Comparison of ENCODE assay signal across 16 mouse cellular contexts in genomic region chr10:77442250-77442649, GRCm38 (mm10). TPM values are rescaled to one million over a fixed set of nuclear protein-coding genes. Genes with fewer than 3 reads are reported as not detected.
DNase-seq lines count a peak whose midpoint lies in the region; ATAC-seq and TF ChIP-seq lines count a peak whose summit lies in the region.
"Had no signal": no experiment of that assay in that cellular context is flagged by ENCODE, and none has a peak within 500 bp of the region (broad histone marks: within the 10 kb centered on the region; RNA-seq: fewer than 3 reads in every experiment).

No protein-coding gene starts in this region.

- H3K9ac ChIP-seq in heart, adult 2 months (ENCODE audit: low read depth, low read length), result no peak overlapping the region
- no peak overlapping the region for H3K9ac ChIP-seq in kidney, embryonic 16.5 days (replicated peaks; ENCODE audit: low read length)
- no peak overlapping the region for H3K9ac ChIP-seq in midbrain, embryonic 11.5 days (ENCODE audit: low read length)
- H3K9ac ChIP-seq in midbrain, embryonic 14.5 days (replicated peaks; ENCODE audit: low read length), result no peak overlapping the region
- H3K9ac ChIP-seq: forebrain, embryonic 12.5 days; kidney, embryonic 15.5 days; limb, embryonic 13.5 days; midbrain, embryonic 13.5 days had no signal

- H3K4me2 ChIP-seq in kidney, embryonic 16.5 days (replicated peaks; ENCODE audit: low read depth, low read length), result no peak overlapping the region
- no peak overlapping the region for H3K4me2 ChIP-seq in midbrain, embryonic 11.5 days
- no peak overlapping the region for H3K4me2 ChIP-seq in midbrain, embryonic 14.5 days (ENCODE audit: low read length)
- H3K4me2 ChIP-seq: forebrain, embryonic 12.5 days; kidney, embryonic 15.5 days; limb, embryonic 13.5 days; midbrain, embryonic 13.5 days had no signal

- no peak for ATAC-seq in kidney, embryonic 16.5 days (ENCODE audit: low FRiP score, low TSS enrichment)
- ATAC-seq in midbrain, embryonic 11.5 days (ENCODE audit: low FRiP score), result no peak
- ATAC-seq in midbrain, embryonic 14.5 days (ENCODE audit: low FRiP score, low TSS enrichment), result no peak
- ATAC-seq: hindbrain, postnatal 0 days; midbrain, embryonic 13.5 days had no signal

- H3K36me3 ChIP-seq in heart, adult 2 months (ENCODE audit: control insufficient read depth, insufficient read depth, low read length), result no peaks in the 10 kb centered on the region; the same call in 1 of the 2 replicates
- no peaks in the 10 kb centered on the region for H3K36me3 ChIP-seq in kidney, embryonic 16.5 days (ENCODE audit: insufficient read depth, low read length)
- no peaks in the 10 kb centered on the region for H3K36me3 ChIP-seq in midbrain, embryonic 11.5 days (ENCODE audit: control insufficient read depth, insufficient read depth, low read length)
- no peaks in the 10 kb centered on the region for H3K36me3 ChIP-seq in midbrain, embryonic 14.5 days (ENCODE audit: control insufficient read depth, insufficient read depth, low read length)
- H3K36me3 ChIP-seq: forebrain, embryonic 12.5 days; kidney, embryonic 15.5 days; limb, embryonic 13.5 days; midbrain, embryonic 13.5 days had no signal

- 81% methylated on average over 4 of the region's 4 CpGs for WGBS in heart, adult 2 months
- 75% methylated on average over 4 of the region's 4 CpGs for whole genome bisulfite sequencing in kidney, embryonic 16.5 days
- WGBS in midbrain, embryonic 11.5 days, result 78% methylated on average over 4 of the region's 4 CpGs
- 79% methylated on average over 4 of the region's 4 CpGs for WGBS in midbrain, embryonic 14.5 days

- no peaks in the 10 kb centered on the region for H3K79me2 ChIP-seq in heart, adult 2 months (replicated peaks; ENCODE audit: control insufficient read depth, insufficient read depth, low read length)

- no peak for DNase-seq in heart, adult 2 months
- DNase-seq in heart, postnatal 25 days (ENCODE audit: low spot score), result no peak
- peak; percentile 80 for DNase-seq in kidney, adult 9 months
- DNase-seq in midbrain, embryonic 11.5 days (ENCODE audit: low spot score, missing footprints), result peak; percentile 28
- DNase-seq in midbrain, embryonic 14.5 days, result no peak
- no peak for DNase-seq in adrenal gland, adult 8-10 months
- DNase-seq: cerebellum, adult 11 months; cerebellum, postnatal 25 days; thymus, adult 2 months had no signal

- TF ChIP-seq POLR2A in heart, adult 2 months (IDR thresholded peaks at IDR 0.05; ENCODE audit: insufficient read depth, low read depth, low read length), result no peak

- no peak for TF ChIP-seq EP300 in heart, adult 2 months (IDR thresholded peaks at IDR 0.05; ENCODE audit: insufficient read depth, low read depth, low read length)

- peaks cover 7% of the 10 kb centered on the region; the same call in 1 of the 2 replicates for H3K9me3 ChIP-seq in kidney, embryonic 16.5 days (ENCODE audit: low read length)
- peaks cover 4% of the 10 kb centered on the region; the same call in 1 of the 2 replicates for H3K9me3 ChIP-seq in midbrain, embryonic 11.5 days (ENCODE audit: control insufficient read depth, low read length)
- H3K9me3 ChIP-seq in midbrain, embryonic 14.5 days (ENCODE audit: control insufficient read depth, low read length), result 0 out of 2 replicates have a peak, but pooled peaks cover 2% of the 10 kb centered on the region
- H3K9me3 ChIP-seq: kidney, embryonic 15.5 days; midbrain, embryonic 13.5 days had no signal

- H3K4me1 ChIP-seq in heart, adult 2 months (ENCODE audit: control insufficient read depth, insufficient read depth, low read length), result peaks cover 4% of the 10 kb centered on the region
- H3K4me1 ChIP-seq in kidney, embryonic 16.5 days (ENCODE audit: insufficient read depth, low read length), result peaks cover 17% of the 10 kb centered on the region
- H3K4me1 ChIP-seq in midbrain, embryonic 11.5 days (ENCODE audit: control insufficient read depth, insufficient read depth, low read length), result no peaks in the 10 kb centered on the region
- no peaks in the 10 kb centered on the region for H3K4me1 ChIP-seq in midbrain, embryonic 14.5 days (ENCODE audit: control insufficient read depth, insufficient read depth, low read length)
- H3K4me1 ChIP-seq: forebrain, embryonic 12.5 days; midbrain, embryonic 13.5 days had no signal

- peak overlapping the region; percentile 84 for H3K27ac ChIP-seq in heart, adult 2 months
- no peak overlapping the region for H3K27ac ChIP-seq in kidney, embryonic 16.5 days (ENCODE audit: low read length)
- no peak overlapping the region for H3K27ac ChIP-seq in midbrain, embryonic 11.5 days (ENCODE audit: low read depth, low read length)
- no peak overlapping the region for H3K27ac ChIP-seq in midbrain, embryonic 14.5 days (replicated peaks; ENCODE audit: low read depth, low read length)
- H3K27ac ChIP-seq: forebrain, embryonic 12.5 days; hindbrain, postnatal 0 days; kidney, embryonic 15.5 days; limb, embryonic 13.5 days; macrophage; midbrain, embryonic 13.5 days had no signal

- H3K4me3 ChIP-seq in heart, adult 2 months, result no peak overlapping the region
- H3K4me3 ChIP-seq in kidney, embryonic 16.5 days (ENCODE audit: low read length), result no peak overlapping the region
- H3K4me3 ChIP-seq in midbrain, embryonic 11.5 days (ENCODE audit: low read depth, low read length), result no peak overlapping the region
- H3K4me3 ChIP-seq in midbrain, embryonic 14.5 days (replicated peaks; ENCODE audit: low read depth, low read length), result no peak overlapping the region
- H3K4me3 ChIP-seq: forebrain, embryonic 12.5 days; kidney, embryonic 15.5 days; limb, embryonic 13.5 days; midbrain, embryonic 13.5 days had no signal

- 0 out of 2 replicates have a peak, but pooled peaks have one; percentile 11 for TF ChIP-seq CTCF in heart, adult 2 months (IDR thresholded peaks at IDR 0.05)

- no peaks in the 10 kb centered on the region for H3K27me3 ChIP-seq in heart, adult 2 months (ENCODE audit: control insufficient read depth, insufficient read depth, low read length)
- no peaks in the 10 kb centered on the region for H3K27me3 ChIP-seq in kidney, embryonic 16.5 days (ENCODE audit: insufficient read depth, low read length)
- no peaks in the 10 kb centered on the region for H3K27me3 ChIP-seq in midbrain, embryonic 11.5 days (ENCODE audit: control insufficient read depth, insufficient read depth, low read length)
- H3K27me3 ChIP-seq in midbrain, embryonic 14.5 days (ENCODE audit: control insufficient read depth, insufficient read depth, low read length), result no peaks in the 10 kb centered on the region
- H3K27me3 ChIP-seq: forebrain, embryonic 12.5 days; kidney, embryonic 15.5 days; limb, embryonic 13.5 days; midbrain, embryonic 13.5 days had no signal

- intact Hi-C loops in heart, adult 2 months (cut with DNase I), result no loop called here
- intact Hi-C loops in heart, postnatal 25 days (cut with DNase I), result no loop called here

RNA-seq across cellular contexts. Expression of gene Adarb1, which starts 24.2 kb away (rescaled TPM):
- total RNA-seq in heart, adult 2 months (2021), result 10 to 100 TPM; 17.1 to 17.2 TPM
- polyA plus RNA-seq in heart, adult 2 months (2012; rRNA removed), result 11.4 and 17.2 TPM in 2 replicates
- total RNA-seq in heart, postnatal 25 days (2021), result 10 to 100 TPM; 16.7 to 19.7 TPM
- 7.9 and 8.7 TPM in 2 replicates for polyA plus RNA-seq in kidney, embryonic 16.5 days (2015; fragmentation: Nextera tagmentation; extraction: Ambion mirVana)
- polyA plus RNA-seq in midbrain, embryonic 11.5 days (2014; fragmentation: Nextera tagmentation; extraction: Ambion mirVana), result 5.8 and 7.4 TPM in 2 replicates
- polyA plus RNA-seq in midbrain, embryonic 14.5 days (2014; fragmentation: Nextera tagmentation; extraction: Ambion mirVana), result 12.1 and 14.4 TPM in 2 replicates
- total RNA-seq in adrenal gland, adult 8-10 months (2022), result 10 to 100 TPM; 17.2 to 74.1 (median 37.1) TPM

Comparison
In these comparisons a context has a peak if more than half of its experiments do, and no peak if none do; other contexts are left out.
1. DNase-seq: peak in kidney, adult 9 months (single experiment) and midbrain, embryonic 11.5 days (single experiment); none in heart, adult 2 months (0 of 2), heart, postnatal 25 days (single experiment), midbrain, embryonic 14.5 days (single experiment) and adrenal gland, adult 8-10 months (single experiment).